Mouse (Mus musculus): ENCODE data around the gene R3hdml. TPM values are rescaled to one million over a fixed set of nuclear protein-coding genes. Genes with fewer than 3 reads are reported as not detected.

R3hdml gene
- total and polyA plus RNA-seq, 2 experiments from 2014 or later: not detected

DNA sequence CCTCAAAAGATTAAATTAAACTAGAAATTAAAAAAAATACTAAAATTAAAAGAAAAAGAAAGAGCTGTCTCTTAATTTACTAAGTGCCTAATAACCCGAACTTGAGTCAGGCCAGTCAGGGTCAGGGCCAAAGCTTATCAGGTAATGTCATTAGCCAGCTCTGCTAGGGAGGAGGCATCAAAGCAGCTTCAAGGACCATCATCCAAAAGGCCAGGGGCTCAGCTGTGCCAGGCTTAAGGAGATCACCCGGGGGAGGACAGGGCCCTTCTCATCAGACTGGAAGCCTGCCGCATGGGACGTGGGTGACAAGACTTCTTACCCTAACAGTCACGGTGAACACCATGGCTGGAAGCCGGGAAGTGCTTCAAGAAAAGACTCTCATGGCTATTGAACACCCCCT, 24.5 kb upstream of the R3hdml start:
- no peak for TF ChIP-seq EP300 (IDR thresholded peaks at IDR 0.05; ENCODE audit: low read depth)
- no peak for TF ChIP-seq CTCF (IDR thresholded peaks at IDR 0.05; ENCODE audit: low read depth)
- DNase-seq (ENCODE audit: low spot score) (no peak), ATAC-seq (ENCODE audit: insufficient read depth, low read depth) (no peak)
- peaks cover 36% of the 10 kb centered on the region for H3K4me1 ChIP-seq (ENCODE audit: control insufficient read depth, insufficient read depth)
- H3K36me3 ChIP-seq (replicated peaks; ENCODE audit: control insufficient read depth, insufficient read depth, low read length): peaks cover 27% of the 10 kb centered on the region
- no peak overlapping the region for H3K4me3 ChIP-seq (ENCODE audit: low read depth, low read length)
- H3K9ac ChIP-seq (replicated peaks; ENCODE audit: low read depth, low read length): no peak overlapping the region
- H3K27me3 ChIP-seq (ENCODE audit: control insufficient read depth, insufficient read depth, low read length): no peaks in the 10 kb centered on the region
- 74% methylated on average over 6 of the region's 6 CpGs for WGBS
- H3K4me2 ChIP-seq (ENCODE audit: low read depth, low read length): no peak overlapping the region
- H3K9me3 ChIP-seq (replicated peaks; ENCODE audit: control insufficient read depth, low read length): no peaks in the 10 kb centered on the region
- H3K27ac ChIP-seq (ENCODE audit: low read depth): no peak overlapping the region

DNA sequence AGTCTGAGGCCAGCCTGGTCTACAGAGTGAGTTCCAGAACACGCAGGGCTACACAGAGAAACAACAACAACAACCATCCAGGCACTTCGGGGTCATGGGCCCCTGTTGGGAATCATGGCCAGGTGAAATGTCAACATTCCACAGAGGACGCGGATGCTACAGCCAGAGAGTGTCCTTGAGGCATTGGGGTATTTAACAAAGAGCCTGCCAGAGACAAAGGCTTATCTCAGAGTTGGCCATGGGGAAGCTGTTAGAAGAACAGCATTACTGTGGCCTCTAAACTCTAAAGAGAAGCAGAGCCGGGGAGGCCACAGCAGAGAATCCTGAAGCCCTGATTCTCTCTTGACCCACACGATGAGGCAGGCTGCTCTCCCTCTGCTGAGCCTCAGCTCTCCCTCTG, 23.3 kb upstream of the R3hdml start:
- peaks cover 24% of the 10 kb centered on the region for H3K4me1 ChIP-seq (ENCODE audit: control insufficient read depth, insufficient read depth)
- no peak for DNase-seq (ENCODE audit: low spot score)
- peaks cover 27% of the 10 kb centered on the region for H3K36me3 ChIP-seq (replicated peaks; ENCODE audit: control insufficient read depth, insufficient read depth, low read length)
- ATAC-seq (ENCODE audit: insufficient read depth, low read depth): no peak
- no peaks in the 10 kb centered on the region for H3K27me3 ChIP-seq (ENCODE audit: control insufficient read depth, insufficient read depth, low read length)
- H3K4me2 ChIP-seq (ENCODE audit: low read depth, low read length): no peak overlapping the region
- 84% methylated on average over 6 of the region's 6 CpGs for WGBS
- H3K27ac ChIP-seq (ENCODE audit: low read depth): no peak overlapping the region
- no peaks in the 10 kb centered on the region for H3K9me3 ChIP-seq (replicated peaks; ENCODE audit: control insufficient read depth, low read length)
- H3K9ac ChIP-seq (replicated peaks; ENCODE audit: low read depth, low read length): no peak overlapping the region
- no peak overlapping the region for H3K4me3 ChIP-seq (ENCODE audit: low read depth, low read length)
- TF ChIP-seq EP300 (IDR thresholded peaks at IDR 0.05; ENCODE audit: low read depth) (no peak), CTCF (IDR thresholded peaks at IDR 0.05; ENCODE audit: low read depth) (no peak)

DNA sequence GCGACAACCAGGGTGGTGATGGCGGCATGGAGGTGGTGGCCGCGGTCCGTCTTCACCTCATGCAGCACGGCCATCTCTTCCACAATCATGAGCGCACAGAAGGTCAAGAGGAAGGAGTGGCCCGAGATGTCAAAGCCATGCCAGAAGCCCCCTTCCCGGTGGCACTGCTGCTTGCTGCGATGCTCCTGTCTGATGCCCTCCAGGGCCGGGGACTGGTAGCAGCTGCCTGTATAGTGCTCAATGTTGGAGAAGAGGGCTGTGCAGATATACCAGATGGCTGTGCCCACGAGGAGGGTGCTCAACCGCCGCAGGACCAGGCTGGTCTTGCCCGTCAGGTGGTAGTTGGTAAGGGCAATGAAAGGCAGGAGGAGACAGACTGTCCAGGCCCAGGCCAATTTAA, 22.4 kb upstream of the R3hdml start:
- no peak overlapping the region for H3K9ac ChIP-seq (replicated peaks; ENCODE audit: low read depth, low read length)
- H3K36me3 ChIP-seq (replicated peaks; ENCODE audit: control insufficient read depth, insufficient read depth, low read length): peaks cover 27% of the 10 kb centered on the region
- no peak overlapping the region for H3K27ac ChIP-seq (ENCODE audit: low read depth)
- TF ChIP-seq EP300 (IDR thresholded peaks at IDR 0.05; ENCODE audit: low read depth): no peak
- TF ChIP-seq CTCF (IDR thresholded peaks at IDR 0.05; ENCODE audit: low read depth): no peak
- H3K4me2 ChIP-seq (ENCODE audit: low read depth, low read length): no peak overlapping the region
- no peaks in the 10 kb centered on the region for H3K27me3 ChIP-seq (ENCODE audit: control insufficient read depth, insufficient read depth, low read length)
- H3K9me3 ChIP-seq (replicated peaks; ENCODE audit: control insufficient read depth, low read length): no peaks in the 10 kb centered on the region
- ATAC-seq (ENCODE audit: insufficient read depth, low read depth) (no peak), DNase-seq (ENCODE audit: low spot score) (no peak)
- H3K4me3 ChIP-seq (ENCODE audit: low read depth, low read length): no peak overlapping the region
- WGBS: 92% methylated on average over 15 of the region's 15 CpGs
- peaks cover 17% of the 10 kb centered on the region for H3K4me1 ChIP-seq (ENCODE audit: control insufficient read depth, insufficient read depth)

DNA sequence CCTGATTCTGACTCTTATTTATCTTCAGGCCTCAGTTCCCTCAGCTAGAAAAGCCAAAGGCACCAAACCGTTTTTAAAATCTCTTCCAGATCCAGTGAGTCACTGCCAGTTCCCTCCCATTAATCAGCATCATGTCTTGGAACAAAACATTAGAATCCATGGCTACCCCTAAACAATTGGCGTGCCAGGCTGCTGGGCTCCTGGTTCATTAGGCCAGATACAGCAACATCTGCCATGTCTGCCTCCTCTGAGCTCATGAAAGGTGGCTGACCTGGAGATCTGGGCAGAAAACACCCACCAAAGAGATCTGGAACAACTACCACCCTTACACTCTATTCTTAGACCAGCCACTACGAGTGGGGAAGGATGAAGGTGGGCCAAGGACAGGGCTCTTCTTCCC, 21.0 kb upstream of the R3hdml start:
- peaks cover 10% of the 10 kb centered on the region; the same call in 1 of the 2 replicates for H3K4me1 ChIP-seq (ENCODE audit: control insufficient read depth, insufficient read depth)
- H3K4me3 ChIP-seq (ENCODE audit: low read depth, low read length): peak overlapping the region; percentile 69
- H3K4me2 ChIP-seq (ENCODE audit: low read depth, low read length): peak overlapping the region; percentile 78
- no peaks in the 10 kb centered on the region for H3K27me3 ChIP-seq (ENCODE audit: control insufficient read depth, insufficient read depth, low read length)
- 62% methylated on average over 3 of the region's 3 CpGs for WGBS
- peak overlapping the region; percentile 54 for H3K27ac ChIP-seq (ENCODE audit: low read depth)
- ATAC-seq (ENCODE audit: insufficient read depth, low read depth) (no peak), DNase-seq (ENCODE audit: low spot score) (no peak)
- H3K9me3 ChIP-seq (replicated peaks; ENCODE audit: control insufficient read depth, low read length): no peaks in the 10 kb centered on the region
- TF ChIP-seq EP300 (IDR thresholded peaks at IDR 0.05; ENCODE audit: low read depth) (no peak), CTCF (IDR thresholded peaks at IDR 0.05; ENCODE audit: low read depth) (no peak)
- H3K9ac ChIP-seq (replicated peaks; ENCODE audit: low read depth, low read length): no peak overlapping the region
- H3K36me3 ChIP-seq (replicated peaks; ENCODE audit: control insufficient read depth, insufficient read depth, low read length): peaks cover 27% of the 10 kb centered on the region

DNA sequence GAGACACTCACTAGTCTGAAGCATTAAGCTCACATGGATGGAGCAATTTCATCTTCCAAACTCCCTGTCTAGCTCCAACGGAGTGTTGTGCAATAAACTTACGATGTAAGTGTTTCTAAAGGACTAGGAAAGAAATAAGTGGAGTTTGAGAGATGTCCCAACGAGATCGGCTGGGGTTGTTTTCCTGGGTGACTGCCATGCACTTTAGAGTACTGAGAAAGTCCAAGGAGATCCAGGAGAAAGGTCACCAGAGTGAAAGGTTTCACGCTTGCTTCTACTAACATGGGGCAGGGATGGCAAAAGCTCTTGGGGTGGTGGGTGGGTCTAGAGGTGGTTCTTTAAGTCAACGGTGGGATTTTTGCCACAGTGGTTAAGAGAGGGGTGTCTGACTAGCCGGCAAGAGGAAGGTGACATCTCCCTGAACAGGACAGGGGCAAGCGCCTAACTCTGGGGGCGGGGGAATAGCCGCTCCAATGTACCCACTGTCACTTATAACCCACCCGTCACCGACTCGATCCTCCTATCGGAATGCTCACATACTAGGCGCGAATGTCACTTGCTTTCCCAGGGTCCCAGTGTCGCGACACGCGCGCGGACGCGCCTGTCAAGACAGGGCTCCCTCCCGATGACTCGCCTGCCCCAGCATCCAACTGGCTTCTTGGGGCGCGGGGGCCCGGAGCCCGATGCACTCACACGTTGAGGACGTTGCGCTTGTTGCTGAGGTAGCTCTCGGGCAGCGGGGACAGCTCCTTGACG, 20.2 kb upstream of the R3hdml start:
- H3K4me2 ChIP-seq (ENCODE audit: low read depth, low read length): peak overlapping the region; percentile 78

More for the DNA sequence above, 20.2 kb upstream of the R3hdml start:
- no peak for DNase-seq (ENCODE audit: low spot score)
- Histone ChIP-seq H3K9me3 (replicated peaks; ENCODE audit: control insufficient read depth, low read length) (no peaks in the 10 kb centered on the region), H3K4me1 (ENCODE audit: control insufficient read depth, insufficient read depth) (peaks cover 10% of the 10 kb centered on the region; the same call in 1 of the 2 replicates), H3K36me3 (replicated peaks; ENCODE audit: control insufficient read depth, insufficient read depth, low read length) (peaks cover 27% of the 10 kb centered on the region), H3K4me3 (ENCODE audit: low read depth, low read length) (peak overlapping the region; percentile 69), H3K27ac (ENCODE audit: low read depth) (peak overlapping the region; percentile 54), H3K9ac (replicated peaks; ENCODE audit: low read depth, low read length) (peak overlapping the region; percentile 59), H3K27me3 (ENCODE audit: control insufficient read depth, insufficient read depth, low read length) (no peaks in the 10 kb centered on the region)
- TF ChIP-seq EP300 (IDR thresholded peaks at IDR 0.05; ENCODE audit: low read depth) (no peak), CTCF (IDR thresholded peaks at IDR 0.05; ENCODE audit: low read depth) (no peak)
- peak; percentile 67; the same call in 1 of the 2 replicates for ATAC-seq (ENCODE audit: insufficient read depth, low read depth)
- WGBS: 4% methylated on average over 36 of the region's 36 CpGs
